Mouse (Mus musculus): ENCODE measurements around the gene Sema6d.

DNA sequence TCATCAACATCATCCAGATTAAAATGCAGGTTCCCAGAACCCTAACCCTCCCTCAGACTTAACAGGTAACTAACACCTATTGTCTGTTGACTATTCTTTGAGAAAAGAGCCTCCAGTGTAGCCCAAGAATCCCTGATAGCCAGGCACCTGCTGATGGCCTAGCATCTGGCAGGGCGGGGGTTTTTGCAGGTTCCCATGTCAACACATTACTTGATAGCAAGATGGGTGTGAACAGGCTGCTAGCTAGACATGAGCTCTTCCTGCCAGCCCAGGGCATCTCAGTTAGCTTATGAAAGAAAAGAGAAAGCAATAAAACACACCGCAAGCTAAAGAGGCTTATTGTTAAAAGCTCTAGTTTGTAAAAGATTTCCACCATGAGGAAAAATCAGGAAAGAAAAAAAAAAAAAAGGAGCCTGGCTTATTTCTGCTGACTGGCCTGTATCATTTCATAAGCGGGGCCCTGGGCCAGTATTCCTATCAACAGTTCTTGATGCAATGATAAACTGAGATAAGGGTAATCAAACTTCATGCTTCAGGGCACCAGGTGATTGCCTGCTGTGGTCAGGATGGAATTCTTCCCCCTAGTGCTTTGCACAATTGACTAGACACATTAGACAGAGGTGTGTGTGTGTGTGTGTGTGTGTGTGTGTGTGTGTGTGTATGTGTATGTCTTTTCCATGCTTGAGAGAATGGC, 528.9 kb downstream of the Sema6d start:
- TF ChIP-seq POLR2A (IDR thresholded peaks at IDR 0.05; ENCODE audit: borderline replicate concordance, extremely low read depth, low read depth, low read length) (no peak), CTCF (IDR thresholded peaks at IDR 0.05; ENCODE audit: insufficient read depth, low read length) (no peak)

Data from lung, adult 2 months (tissue).